Mouse (Mus musculus): ENCODE measurements at regions not wholly inside any gene's neighbourhood (a gene's known extent, or its start where the extent isn't known, plus 50 kb on each side); places are given as distances from the start of the nearest gene placed in this dataset.

DNA sequence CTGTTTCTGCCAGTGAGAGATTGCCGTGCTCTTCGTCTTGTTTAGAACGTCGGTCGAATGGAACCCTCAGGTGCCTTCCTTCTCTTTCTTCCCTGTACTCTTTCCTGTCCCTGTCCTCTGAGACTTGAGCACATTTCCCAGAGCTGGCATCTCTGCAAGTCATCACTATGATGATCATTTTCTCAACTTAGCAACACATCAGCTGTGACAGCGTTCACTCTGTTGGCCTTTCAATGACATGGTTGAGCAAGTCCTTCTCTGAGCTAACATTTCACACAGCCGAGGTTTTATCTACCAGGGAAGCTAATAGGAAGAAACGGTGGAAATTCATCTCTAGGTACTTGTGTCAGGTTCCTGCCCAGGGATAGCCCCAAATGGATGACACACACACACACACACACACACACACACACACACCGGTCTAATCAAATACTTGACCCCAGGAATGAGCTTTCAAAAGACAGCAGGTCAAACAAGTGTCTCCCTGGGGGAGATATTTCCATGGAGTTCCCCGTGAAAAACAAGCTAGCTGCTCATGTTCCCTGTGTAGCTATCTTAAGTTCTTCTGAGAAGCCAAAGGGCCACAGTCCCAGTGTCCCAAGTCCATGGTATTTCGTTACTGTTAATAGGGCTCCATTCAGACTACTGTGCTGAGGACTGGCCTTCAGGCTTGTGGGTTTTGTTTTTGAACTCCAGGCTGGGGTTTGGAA, 167.0 kb upstream of the Trib2 start:
- ATAC-seq (no peak), DNase-seq (no peak)
- Histone ChIP-seq H3K36me3 (replicated peaks; ENCODE audit: insufficient read depth, low read length) (no peaks in the 10 kb centered on the region), H3K4me2 (ENCODE audit: low read depth, low read length) (no peak overlapping the region), H3K4me3 (ENCODE audit: low read depth, low read length) (no peak overlapping the region), H3K27me3 (ENCODE audit: insufficient read depth, low read length) (no peaks in the 10 kb centered on the region), H3K27ac (ENCODE audit: low read depth) (no peak overlapping the region), H3K4me1 (ENCODE audit: insufficient read depth) (no peaks in the 10 kb centered on the region), H3K9me3 (ENCODE audit: low read length) (no peaks in the 10 kb centered on the region), H3K9ac (replicated peaks) (no peak overlapping the region)
- TF ChIP-seq CTCF (IDR thresholded peaks at IDR 0.05; ENCODE audit: low read depth) (no peak), EP300 (IDR thresholded peaks at IDR 0.05; ENCODE audit: low read depth) (no peak)
- 75% methylated on average over 11 of the region's 11 CpGs for WGBS (ENCODE audit: insufficient replicate concordance)

DNA sequence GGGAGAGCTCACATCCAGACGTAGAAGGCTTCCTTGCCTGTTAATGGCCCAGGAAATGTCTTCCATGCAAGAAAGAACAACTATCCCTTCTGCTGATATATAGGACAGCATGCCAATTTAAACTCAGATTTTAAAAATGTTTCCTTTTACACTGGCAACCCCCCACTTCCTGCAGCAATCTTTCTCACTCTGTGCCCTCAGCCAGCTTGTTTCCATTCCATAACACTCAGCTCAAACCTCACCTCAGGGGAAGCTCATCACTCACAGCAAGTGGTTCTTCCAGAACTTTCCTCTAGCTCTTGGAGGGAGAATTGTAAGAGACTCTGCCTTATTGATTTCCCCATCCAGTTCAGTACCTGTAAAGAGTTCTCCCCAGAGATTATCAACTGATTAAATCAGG, 165.0 kb upstream of the Trib2 start:
- Histone ChIP-seq H3K9ac (replicated peaks) (no peak overlapping the region), H3K27ac (ENCODE audit: low read depth) (no peak overlapping the region), H3K4me1 (ENCODE audit: insufficient read depth) (no peaks in the 10 kb centered on the region), H3K9me3 (ENCODE audit: low read length) (no peaks in the 10 kb centered on the region), H3K4me3 (ENCODE audit: low read depth, low read length) (no peak overlapping the region), H3K4me2 (ENCODE audit: low read depth, low read length) (no peak overlapping the region), H3K27me3 (ENCODE audit: insufficient read depth, low read length) (no peaks in the 10 kb centered on the region), H3K36me3 (replicated peaks; ENCODE audit: insufficient read depth, low read length) (no peaks in the 10 kb centered on the region)
- TF ChIP-seq CTCF (IDR thresholded peaks at IDR 0.05; ENCODE audit: low read depth) (no peak), EP300 (IDR thresholded peaks at IDR 0.05; ENCODE audit: low read depth) (no peak)
- DNase-seq (no peak), ATAC-seq (no peak)
- 57% methylated on average over 1 of the region's 1 CpGs for WGBS (ENCODE audit: insufficient replicate concordance)

- no peak for DNase-seq
- no peak overlapping the region for H3K4me2 ChIP-seq (ENCODE audit: low read depth, low read length)
- 86% methylated on average over 7 of the region's 7 CpGs for WGBS (ENCODE audit: insufficient replicate concordance)
- no peaks in the 10 kb centered on the region for H3K9me3 ChIP-seq (ENCODE audit: low read length)
- ATAC-seq = no peak
- TF ChIP-seq CTCF (IDR thresholded peaks at IDR 0.05; ENCODE audit: low read depth) (no peak), EP300 (IDR thresholded peaks at IDR 0.05; ENCODE audit: low read depth) (no peak)
- H3K27me3 ChIP-seq (ENCODE audit: insufficient read depth, low read length) = no peaks in the 10 kb centered on the region
- H3K9ac ChIP-seq (replicated peaks) = no peak overlapping the region
- H3K36me3 ChIP-seq (replicated peaks; ENCODE audit: insufficient read depth, low read length) = no peaks in the 10 kb centered on the region
- no peak overlapping the region for H3K4me3 ChIP-seq (ENCODE audit: low read depth, low read length)
- H3K27ac ChIP-seq (ENCODE audit: low read depth) = no peak overlapping the region
- no peaks in the 10 kb centered on the region for H3K4me1 ChIP-seq (ENCODE audit: insufficient read depth)
Observed at GRCm38 (mm10) chr12:15979233-15979632, 162.5 kb upstream of the Trib2 start.

- TF ChIP-seq CTCF (IDR thresholded peaks at IDR 0.05; ENCODE audit: low read depth) (no peak), EP300 (IDR thresholded peaks at IDR 0.05; ENCODE audit: low read depth) (no peak)
- no peaks in the 10 kb centered on the region for H3K4me1 ChIP-seq (ENCODE audit: insufficient read depth)
- no peaks in the 10 kb centered on the region for H3K9me3 ChIP-seq (ENCODE audit: low read length)
- 65% methylated on average over 3 of the region's 3 CpGs for whole genome bisulfite sequencing (ENCODE audit: insufficient replicate concordance)
- no peak overlapping the region for H3K9ac ChIP-seq (replicated peaks)
- DNase-seq = no peak
- no peaks in the 10 kb centered on the region for H3K36me3 ChIP-seq (replicated peaks; ENCODE audit: insufficient read depth, low read length)
- no peak overlapping the region for H3K4me3 ChIP-seq (ENCODE audit: low read depth, low read length)
- H3K4me2 ChIP-seq (ENCODE audit: low read depth, low read length) = no peak overlapping the region
- H3K27me3 ChIP-seq (ENCODE audit: insufficient read depth, low read length) = no peaks in the 10 kb centered on the region
- no peak for ATAC-seq
- H3K27ac ChIP-seq (ENCODE audit: low read depth) = no peak overlapping the region
Observed at GRCm38 (mm10) chr12:15971786-15972185, 155.1 kb upstream of the Trib2 start.

DNA sequence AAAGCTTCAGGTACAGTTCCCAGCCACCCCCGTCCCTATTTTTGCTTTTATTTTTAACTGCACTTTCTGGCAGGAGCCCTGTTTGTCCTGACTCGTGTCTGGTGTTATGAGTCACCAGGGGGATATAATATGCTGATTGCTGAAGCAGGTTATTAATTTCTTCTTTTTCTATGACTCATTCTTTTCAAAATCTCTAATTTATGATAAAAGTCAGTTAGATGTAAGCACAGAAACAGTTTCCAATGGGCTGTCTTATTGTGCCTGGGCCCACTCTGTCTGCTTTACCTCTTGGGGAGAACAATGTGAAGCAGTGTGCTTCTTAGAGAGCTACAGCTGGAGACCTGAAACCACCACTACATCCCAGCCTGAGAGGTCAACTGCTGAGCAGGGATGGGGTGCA, 153.5 kb upstream of the Trib2 start:
- ATAC-seq (no peak), DNase-seq (no peak)
- H3K27ac ChIP-seq (ENCODE audit: low read depth) = no peak overlapping the region
- no peaks in the 10 kb centered on the region for H3K4me1 ChIP-seq (ENCODE audit: insufficient read depth)
- no peaks in the 10 kb centered on the region for H3K36me3 ChIP-seq (replicated peaks; ENCODE audit: insufficient read depth, low read length)
- no peak overlapping the region for H3K9ac ChIP-seq (replicated peaks)
- H3K4me3 ChIP-seq (ENCODE audit: low read depth, low read length) = no peak overlapping the region
- TF ChIP-seq CTCF (IDR thresholded peaks at IDR 0.05; ENCODE audit: low read depth) (no peak), EP300 (IDR thresholded peaks at IDR 0.05; ENCODE audit: low read depth) (no peak)
- H3K9me3 ChIP-seq (ENCODE audit: low read length) = no peaks in the 10 kb centered on the region
- no peak overlapping the region for H3K4me2 ChIP-seq (ENCODE audit: low read depth, low read length)
- 69% methylated on average over 2 of the region's 2 CpGs for WGBS (ENCODE audit: insufficient replicate concordance)
- no peaks in the 10 kb centered on the region for H3K27me3 ChIP-seq (ENCODE audit: insufficient read depth, low read length)

DNA sequence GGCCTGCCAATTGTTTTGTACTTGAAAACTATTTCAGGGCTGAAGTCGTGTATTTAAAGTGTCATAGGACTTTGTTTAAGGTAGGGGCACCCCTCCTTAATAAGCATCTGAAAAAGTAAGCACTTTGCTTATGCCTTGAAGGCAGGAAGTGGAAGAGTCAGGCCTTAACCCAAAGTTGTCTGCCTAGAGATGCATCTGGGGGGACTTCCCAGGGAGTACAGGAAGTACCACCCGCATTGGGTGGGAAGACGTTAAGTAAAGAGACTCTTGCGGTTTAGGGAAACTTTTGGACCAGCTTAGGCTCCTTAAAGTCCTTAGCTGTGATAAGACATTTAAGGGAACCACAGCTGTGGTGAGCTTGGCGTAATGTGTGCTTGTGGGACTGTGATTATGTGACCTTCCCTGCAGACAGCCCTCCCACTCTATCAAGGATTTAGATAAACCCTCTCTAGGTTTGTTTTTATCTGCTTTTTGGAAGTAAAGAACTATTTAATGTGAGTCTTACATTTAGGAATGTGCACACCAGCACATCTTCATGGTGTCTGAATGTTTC, 150.9 kb upstream of the Trib2 start:
- no peak for DNase-seq
- TF ChIP-seq EP300 (IDR thresholded peaks at IDR 0.05; ENCODE audit: low read depth) = no peak
- TF ChIP-seq CTCF (IDR thresholded peaks at IDR 0.05; ENCODE audit: low read depth) = no peak
- H3K36me3 ChIP-seq (replicated peaks; ENCODE audit: insufficient read depth, low read length) = no peaks in the 10 kb centered on the region
- H3K27me3 ChIP-seq (ENCODE audit: insufficient read depth, low read length) = no peaks in the 10 kb centered on the region
- no peaks in the 10 kb centered on the region for H3K9me3 ChIP-seq (ENCODE audit: low read length)
- H3K27ac ChIP-seq (ENCODE audit: low read depth) = no peak overlapping the region
- no peak overlapping the region for H3K4me3 ChIP-seq (ENCODE audit: low read depth, low read length)
- H3K9ac ChIP-seq (replicated peaks) = no peak overlapping the region
- no peaks in the 10 kb centered on the region for H3K4me1 ChIP-seq (ENCODE audit: insufficient read depth)
- ATAC-seq = no peak
- WGBS (ENCODE audit: insufficient replicate concordance) = 31% methylated on average over 5 of the region's 5 CpGs
- no peak overlapping the region for H3K4me2 ChIP-seq (ENCODE audit: low read depth, low read length)
